Mouse (Mus musculus): ENCODE measurements around the gene Dpp4.

- no peak for TF ChIP-seq CTCF (IDR thresholded peaks at IDR 0.05; ENCODE audit: borderline replicate concordance, extremely low read depth, insufficient read depth, insufficient read length)
- TF ChIP-seq POLR2A (IDR thresholded peaks at IDR 0.05; ENCODE audit: borderline replicate concordance, extremely low read depth, insufficient read depth, insufficient read length, poor library complexity, severe bottlenecking) = no peak
These were observed 3.3 kb downstream of the Dpp4 start for GRCm38 (mm10) chr2:62408701-62409201.

Measured in brain, embryonic 14.5 days (tissue).